Mouse (Mus musculus) adrenal gland (tissue): ENCODE results near the gene Olfr1030.
"Not testable (repeated sequence)": the region's sequence is repeated elsewhere in the genome, so short reads cannot be mapped to it uniquely, and the experiment has no call there.

ENCODE experiments used
- intact Hi-C: fragments of 180-260 bp; cut with DNase I; formaldehyde crosslinking; loops from one replicate; pipeline ENCODE4 v1.15.1; 2025
- long read RNA-seq, 2 experiments: library from polyadenylated mRNA; unstranded; transcript quantifications; one replicate each; pipeline ENCODE4 v2.0.0; 2020; ENCODE audit warnings: borderline replicate concordance in 1 of 2; ENCODE audit not compliant: insufficient replicate concordance in 1 of 2

The Olfr1030 gene
- long read RNA-seq, experiment 1, result 0 reads
- long read RNA-seq, experiment 2, result 0 reads

- intact Hi-C loops, result no loop called here
Observed at GRCm38 (mm10) chr2:85978976-85979375, at the start of gene Olfr1030. Gene Olfr1030 (plus strand): TSS chr2:85979276.

- intact Hi-C loops, result no loop called here
Observed at GRCm38 (mm10) chr2:85950137-85950536, 28.9 kb upstream of the Olfr1030 start, which contains the start of gene Olfr1028. Gene Olfr1028 (plus strand): TSS chr2:85950437.

GRCm38 (mm10) chr2:85973595-85973994 is 5.5 kb upstream of the Olfr1030 start, which contains the start of gene Olfr1029:
Gene Olfr1029 (plus strand): TSS chr2:85973895.
- intact Hi-C loops, result no loop called here

DNA sequence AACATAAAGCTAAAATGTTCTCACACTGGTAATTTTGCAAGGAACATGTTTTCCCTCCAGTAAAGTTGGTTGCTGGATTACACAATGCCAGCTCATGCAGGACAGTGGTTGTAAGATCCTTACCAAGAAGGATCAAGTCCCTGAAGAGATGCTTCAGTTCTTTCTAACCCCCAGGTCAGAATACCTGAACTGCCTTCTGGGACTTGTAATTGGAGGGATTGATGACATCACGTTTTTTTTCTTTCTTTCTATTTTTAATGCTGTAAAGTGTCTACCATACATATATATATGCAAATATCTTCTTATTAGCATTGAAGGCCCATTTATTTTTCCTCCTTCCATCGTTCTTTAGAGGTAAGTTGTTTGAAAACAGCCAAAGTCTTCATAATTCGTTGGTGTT is 10.9 kb downstream of the Olfr1030 start, which contains the start of gene Olfr1031:
Gene Olfr1031, plus strand, starts transcription at position 301 of the 400 bp plus-strand sequence.
- intact Hi-C loops, result no loop called here

GRCm38 (mm10) chr2:86005240-86005639 is 26.2 kb downstream of the Olfr1030 start, which contains the start of gene Olfr1032:
Gene Olfr1032 (plus strand): TSS chr2:86005540.
- intact Hi-C loops, result no loop called here

- intact Hi-C loops, result not testable (repeated sequence)
Observed at GRCm38 (mm10) chr2:86020406-86020805, 41.3 kb downstream of the Olfr1030 start, which contains the start of gene Olfr1033. Gene Olfr1033 (plus strand): TSS chr2:86020633.

DNA sequence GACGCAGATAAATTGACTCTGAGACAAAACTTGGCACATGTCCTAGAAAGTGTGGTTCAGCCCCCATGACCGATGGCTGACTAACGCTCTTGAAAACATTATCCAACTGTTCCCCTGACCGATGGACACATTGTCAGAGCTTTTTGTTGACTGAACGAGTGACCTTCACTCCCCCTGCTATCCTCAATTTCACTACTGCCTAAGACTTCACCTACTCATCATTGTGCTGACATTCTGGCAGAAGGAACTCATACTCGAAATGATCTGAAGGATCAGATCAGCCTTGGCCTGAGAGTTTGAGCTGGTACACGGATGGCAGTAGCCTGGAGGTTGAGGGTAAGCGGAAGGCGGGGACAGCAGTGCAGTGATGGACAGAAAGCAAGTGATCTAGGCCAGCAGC is 42.4 kb downstream of the Olfr1030 start:
- intact Hi-C loops, result not testable (repeated sequence)
